Mouse (Mus musculus) T-helper 17 cell (primary cell): ENCODE data around the gene H2afv.
"Not testable (repeated sequence)": the region's sequence is repeated elsewhere in the genome, so short reads cannot be mapped to it uniquely, and the experiment has no call there.

Experiments used
- in situ Hi-C, 2 experiments: fragments of 300-600 bp; cut with MboI, MseI; formaldehyde crosslinking; loops; 1 replicate in 1 of 2; 2 replicates in 1 of 2; pipeline ENCODE4 v1.15.1; 2025; ENCODE audit warnings: high pct_unique_total_duplicates in 2 of 2

Gene H2afv

DNA sequence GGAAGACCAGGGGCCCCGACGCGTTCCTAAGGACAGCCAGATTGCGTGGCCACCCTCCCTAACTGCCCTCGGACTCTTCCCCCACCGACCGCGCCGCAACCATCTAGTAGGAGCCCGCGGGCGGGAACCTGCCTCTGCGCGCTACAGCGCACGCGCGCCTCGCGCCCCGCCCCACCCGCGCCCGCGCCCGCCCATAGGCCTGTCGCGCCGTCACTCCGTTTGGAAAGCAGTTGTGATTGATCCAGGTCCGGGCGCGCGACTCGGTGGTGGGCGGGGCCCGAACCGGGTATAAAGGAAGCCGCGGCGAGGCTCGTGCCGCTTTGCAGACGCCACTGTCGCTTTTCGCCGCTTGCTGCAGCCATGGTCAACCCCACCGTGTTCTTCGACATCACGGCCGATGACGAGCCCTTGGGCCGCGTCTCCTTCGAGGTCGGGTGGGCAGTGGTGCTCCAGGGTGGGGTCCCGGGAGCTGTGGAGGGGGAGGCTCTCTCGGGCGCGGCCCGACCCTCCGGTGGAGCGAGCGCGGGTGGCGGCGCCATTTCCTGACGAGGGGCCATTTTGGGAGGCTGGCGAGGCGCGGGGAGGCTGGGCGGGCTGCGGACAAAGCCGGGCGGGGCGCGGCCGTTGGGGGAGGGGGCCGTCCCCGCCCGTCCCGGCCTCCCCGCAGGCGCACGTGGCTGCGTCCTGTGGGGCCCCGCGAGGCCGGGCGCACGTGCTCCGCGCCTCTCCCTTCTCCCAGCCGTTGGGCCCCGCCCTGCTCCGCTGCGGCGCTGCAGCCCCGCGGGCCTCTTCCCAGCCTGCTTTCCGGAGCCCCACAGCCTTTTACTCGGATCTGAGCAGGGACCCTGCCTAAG, 28.5 kb downstream of the H2afv start:
- in situ Hi-C loops = no loop called here

DNA sequence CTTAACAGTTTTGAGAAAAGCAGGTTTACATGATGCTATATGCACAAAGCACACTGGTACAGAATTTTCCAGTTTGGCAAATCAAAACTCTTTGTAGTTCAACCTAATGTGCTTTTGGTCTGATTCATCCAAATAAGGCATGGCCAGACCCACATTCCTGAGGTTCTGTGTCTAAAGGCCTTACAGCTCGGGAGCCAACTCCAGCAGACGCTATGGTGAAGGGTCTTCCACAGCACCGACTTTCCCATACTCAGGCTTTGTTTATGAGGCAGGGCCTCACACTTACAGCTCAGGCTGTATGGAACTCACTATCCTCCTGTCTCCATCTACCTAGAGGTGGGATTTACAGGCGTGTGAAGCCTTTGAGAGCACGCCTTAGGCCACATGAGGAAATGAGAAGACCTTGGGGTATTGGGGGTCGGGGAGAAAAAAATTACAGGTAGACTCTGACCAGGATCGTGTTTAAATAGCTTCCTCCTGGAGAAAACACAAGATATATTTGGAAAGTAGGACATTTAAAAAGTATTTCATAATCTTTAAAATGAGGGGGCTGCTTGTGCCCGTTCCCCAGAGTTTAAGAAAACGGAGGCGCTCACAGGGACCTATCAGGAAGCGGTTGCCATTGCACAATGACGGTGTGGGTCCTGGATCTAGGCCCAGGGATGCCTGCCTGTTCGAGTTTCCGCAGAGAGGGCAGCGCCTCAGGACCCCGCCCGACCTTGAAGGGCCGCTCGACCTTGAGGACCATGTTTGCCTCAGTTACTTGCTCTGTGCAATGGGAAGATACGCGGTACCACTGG, 29.3 kb downstream of the H2afv start, which contains the start of gene Ppia:
Gene Ppia, plus strand, starts transcription at position 693 of the 800 bp plus-strand sequence.
- in situ Hi-C loops = no loop called here

DNA sequence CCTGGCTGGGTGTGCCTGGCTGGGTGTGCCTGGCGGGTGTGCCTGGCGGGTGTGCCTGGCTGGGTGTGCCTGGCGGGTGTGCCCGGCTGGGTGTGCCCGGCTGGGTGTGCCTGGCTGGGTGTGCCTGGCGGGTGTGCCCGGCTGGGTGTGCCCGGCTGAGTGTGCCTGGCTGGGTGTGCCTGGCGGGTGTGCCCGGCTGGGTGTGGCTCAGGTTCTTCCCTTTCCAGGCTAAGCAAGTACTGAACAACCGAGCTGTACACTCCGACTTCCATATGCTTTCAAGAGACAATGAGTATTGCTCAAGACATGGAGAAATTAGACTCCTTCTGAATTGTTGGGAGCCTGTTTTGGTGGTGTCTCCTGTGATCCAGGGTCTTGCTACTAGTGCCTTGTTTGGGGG, 31.0 kb downstream of the H2afv start:
- in situ Hi-C loops = no loop called here

DNA sequence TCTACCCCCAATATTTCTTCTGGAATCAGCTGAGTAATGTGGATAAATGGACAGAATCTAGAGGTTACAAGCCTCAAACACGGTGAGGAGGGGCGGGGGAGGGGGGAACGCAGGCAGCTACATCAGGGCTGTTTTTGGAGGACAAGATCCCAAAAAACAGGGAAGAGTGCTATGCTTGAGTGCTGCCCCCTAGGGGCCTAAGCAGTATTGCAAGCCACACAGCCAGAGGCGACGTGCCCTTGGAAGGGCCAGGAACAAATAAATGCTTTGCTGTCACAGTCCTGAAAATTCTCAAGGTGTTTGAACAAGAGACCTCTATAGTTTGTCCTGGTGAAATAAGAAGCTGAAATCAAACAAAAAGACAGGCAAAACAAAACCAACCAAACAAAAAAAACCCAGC, 32.6 kb downstream of the H2afv start:
- in situ Hi-C loops = no loop called here

DNA sequence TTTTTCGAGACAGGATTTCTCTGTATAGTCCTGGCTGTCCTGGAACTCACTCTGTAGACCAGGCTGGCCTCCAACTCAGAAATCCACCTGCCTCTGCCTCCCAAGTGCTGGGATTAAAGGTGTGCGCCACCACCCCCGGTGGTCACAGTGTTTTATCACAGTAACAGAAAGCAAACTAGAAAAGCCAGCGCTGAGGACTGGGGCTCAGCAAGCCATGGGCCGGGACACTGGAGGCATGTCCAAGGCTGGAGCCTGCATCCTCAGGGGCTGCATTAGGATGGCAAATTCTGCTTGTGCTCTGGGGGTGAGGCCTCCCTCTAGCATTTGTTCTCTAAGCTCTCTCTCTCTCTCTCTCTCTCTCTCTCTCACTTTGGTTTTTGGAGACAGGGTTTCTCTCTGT, 33.5 kb downstream of the H2afv start:
- in situ Hi-C loops = not testable (repeated sequence)

DNA sequence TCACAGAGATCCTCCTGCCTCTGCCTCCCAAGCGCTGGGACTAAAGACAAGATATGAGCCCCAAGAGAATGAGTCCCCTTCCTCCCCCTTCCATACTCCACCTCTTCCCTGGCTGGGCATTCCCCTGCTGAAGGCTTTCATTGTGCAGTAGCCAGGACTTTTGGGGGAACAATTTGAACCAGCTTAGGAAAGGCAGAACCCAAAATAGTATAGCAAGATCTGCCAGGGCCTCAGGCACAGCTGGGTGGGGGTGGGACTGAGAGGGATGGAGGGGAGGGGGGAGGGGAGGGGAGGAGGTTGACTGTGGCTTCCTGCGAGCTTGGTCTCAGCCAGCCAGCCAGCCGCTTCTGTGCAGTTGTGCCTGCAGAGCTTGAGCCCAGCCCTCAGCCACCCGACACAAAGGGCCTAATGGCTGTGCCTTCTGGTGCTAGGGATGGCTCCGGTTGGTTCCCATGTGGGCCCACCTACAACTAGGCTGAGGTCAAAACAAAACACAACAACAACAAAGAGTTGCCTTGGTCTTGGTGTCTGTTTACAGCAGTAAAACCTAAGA, 34.1 kb downstream of the H2afv start:
- in situ Hi-C loops = no loop called here

DNA sequence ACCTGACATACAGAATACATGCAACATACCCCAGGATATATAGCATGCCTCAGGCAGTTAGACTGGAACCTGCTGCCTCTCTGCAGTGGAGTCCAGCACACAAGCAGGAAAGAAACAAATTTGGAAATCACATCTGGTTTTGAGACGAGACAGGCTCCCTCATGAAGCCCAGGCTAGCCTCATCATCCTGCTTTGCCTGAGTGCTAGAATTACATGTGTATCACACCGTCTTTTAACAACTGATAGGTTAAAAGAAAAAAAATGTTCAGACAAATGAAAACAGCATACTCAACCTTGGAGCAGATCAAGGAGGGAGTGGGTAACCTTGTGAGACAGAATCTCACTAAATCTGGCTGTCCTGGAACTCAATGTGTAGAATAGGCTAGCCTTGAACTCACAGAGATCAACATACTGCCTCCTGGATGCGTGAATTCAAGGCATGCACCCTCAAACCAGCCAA, 37.1 kb downstream of the H2afv start:
- in situ Hi-C loops = no loop called here

DNA sequence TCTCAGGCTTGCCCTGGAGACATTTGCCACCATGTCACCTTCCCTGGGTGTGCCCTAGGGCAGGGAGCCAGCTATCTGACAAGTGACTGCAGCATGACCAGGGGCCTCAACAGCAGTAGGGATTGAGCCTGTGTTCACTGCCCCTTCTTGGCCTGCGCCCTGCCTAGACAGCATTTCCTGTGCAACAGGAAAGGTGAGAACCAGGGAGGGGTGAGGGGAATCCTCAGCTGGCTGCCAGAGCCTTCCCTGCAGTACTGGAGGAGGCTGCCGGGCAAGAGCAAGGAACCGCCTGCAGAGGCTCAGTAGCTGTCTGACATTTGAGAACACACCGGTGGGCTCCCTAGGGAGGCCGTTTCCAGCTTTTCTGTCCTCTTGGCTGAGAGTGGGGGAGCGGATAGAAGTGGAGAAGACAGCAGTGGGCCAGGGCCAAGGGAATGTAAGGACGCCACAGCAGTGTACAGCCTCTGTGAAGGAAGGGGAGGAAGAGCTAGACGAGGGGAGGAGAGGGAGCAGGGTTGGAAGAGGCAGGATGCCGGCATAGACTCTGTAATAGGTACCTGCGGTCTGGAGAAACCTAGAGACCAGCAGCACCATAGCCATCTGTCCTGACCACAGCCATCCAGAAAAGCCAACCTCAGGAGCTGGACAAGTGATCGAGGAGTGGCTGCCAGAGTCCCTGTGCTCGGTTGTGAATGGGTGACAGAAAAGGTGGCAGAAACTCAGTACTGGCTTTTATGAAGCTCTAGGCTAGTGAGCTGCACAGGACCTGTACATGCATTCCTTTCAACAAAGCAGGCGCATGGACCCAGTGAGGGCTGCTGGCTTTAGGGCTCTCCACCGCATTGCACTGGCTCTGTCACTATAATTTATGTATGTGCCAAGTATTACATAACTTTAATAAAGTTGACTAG, 37.7 kb downstream of the H2afv start:
- in situ Hi-C loops = no loop called here

DNA sequence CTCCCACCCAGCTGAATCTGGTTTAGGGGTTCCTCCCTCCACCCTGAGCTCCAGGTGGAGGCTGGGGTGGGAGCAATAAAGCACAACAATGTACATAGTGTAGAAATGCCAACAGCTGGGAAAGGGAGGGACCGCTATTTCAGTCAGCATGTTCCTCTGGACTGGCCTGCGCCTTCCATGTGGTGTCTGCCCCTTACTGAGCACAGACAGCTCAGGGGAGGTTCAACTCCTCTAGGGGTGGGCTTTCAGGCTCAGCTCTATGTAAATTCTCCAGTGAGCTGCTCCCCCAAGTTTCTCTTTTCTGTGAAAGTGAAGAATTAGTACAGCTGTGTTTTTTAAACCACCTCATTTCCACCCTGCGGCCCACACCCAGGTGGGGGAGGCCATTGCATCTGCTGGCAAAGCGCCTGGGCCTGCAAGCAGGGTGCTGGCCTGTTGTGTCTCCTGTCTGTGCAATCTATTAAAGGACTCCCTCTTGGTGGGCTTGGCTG, 38.6 kb downstream of the H2afv start:
- in situ Hi-C loops = no loop called here

DNA sequence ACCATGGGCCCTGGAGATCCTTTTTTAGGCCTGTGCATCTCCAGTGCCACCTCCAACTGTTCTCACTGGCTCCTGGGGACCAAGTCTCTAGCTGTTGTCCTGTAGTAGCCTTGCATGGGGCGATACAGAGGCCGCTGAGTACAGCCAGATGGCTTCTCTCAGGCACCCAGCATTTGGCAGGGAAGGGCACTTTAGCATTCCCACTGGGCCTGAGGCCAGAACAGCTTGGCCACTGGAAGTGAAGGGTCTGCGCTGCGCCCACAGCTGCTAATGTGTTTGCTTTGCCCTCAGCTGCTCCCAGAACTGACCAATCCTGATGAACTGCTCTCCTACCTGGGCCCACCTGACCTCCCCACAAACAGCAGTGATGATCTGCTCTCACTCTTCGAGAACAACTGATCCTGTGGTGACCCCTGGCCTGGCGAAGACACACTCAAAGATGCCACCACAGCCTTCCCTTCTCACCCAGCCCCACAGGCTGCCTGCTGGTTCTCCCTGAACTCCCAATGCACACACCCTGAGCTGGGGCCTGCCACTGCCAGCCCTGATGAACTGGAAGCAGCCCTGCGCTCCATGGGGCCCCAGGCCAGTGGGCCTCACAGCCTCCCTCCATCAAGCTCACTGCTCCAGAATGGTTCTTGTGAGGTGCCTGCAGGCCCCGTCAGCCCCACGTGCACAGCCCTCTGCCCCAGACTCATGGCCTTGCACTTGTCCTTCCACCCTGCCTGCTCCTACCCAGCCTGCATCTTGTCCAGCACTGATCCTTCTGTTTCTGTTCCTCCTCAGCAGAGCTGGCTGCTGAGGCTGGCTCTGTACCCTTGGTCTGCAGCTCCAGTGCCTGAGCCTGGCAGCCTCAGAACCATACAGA, 39.3 kb downstream of the H2afv start:
- in situ Hi-C loops = no loop called here

DNA sequence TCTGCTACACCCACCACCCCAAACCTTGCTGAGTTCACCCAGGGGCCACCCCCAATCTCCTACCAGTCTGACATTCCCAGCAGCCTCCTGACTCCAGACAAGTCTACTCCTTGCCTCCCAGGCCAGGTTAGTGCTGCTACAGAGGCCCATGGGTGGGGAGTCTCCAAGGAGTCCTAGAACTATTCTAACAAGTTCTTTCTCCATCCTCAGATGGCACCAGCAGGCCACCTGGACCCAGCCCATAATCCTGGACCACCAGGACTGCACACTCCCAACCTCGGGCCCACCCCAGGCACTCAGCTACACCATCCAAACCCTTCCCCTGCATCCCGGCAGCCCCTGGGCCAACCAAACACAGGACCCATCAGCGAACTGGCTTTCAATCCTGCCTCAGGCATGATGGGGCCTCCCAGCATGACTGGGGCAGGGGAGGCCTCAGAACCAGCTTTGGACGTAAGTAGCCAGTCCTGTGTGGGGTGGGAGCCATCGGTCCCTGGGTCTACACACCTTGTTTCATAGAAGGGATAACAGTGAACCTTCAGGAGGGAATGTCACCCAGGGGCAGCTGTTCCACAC, 40.3 kb downstream of the H2afv start:
- in situ Hi-C loops = no loop called here

DNA sequence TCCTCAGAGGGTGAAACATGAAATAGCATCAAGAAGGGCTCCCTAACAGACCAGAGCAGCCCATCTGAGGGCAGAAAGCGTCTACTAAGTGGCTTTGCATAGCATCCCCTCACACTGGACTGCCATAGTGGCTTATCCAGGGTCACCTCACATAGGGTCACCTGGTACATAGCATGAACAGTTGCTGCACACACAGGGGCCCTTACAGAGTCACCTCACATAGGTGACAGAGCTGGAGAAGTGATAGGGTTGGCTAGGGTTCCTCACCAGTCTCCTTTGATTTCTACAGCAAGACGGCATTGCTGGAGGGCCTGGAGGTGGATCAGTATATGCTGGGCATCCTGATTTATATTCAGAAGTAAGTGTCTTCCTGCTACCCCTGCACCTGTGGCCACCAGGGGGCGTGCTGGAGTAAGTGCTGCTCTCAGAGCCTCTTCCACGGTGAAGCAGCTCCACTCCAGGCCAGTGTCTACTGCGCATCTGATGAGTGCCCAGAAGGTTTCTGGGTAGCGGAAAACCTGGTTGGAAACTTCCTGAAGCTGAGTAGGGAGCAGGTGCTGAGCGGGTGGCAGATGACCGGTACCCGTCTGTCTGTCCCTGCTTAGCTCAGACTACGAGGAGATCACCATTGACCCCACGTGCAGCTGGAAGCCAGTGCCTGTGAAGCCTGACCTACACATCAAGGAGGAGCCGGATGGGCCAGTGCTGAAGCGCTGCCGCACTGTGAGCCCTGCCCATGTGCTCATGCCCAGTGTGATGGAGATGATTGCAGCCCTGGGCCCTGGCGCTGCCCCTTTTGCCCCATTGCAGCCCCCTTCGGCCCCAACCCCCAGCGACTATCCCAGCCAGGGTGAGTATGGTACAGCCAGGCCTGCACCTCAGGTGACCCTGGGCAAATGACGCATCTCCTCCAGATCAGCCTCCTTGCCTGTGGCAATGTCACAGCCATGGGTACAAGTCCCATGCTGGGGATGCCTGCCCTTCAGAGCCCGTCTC, 41.4 kb downstream of the H2afv start:
- in situ Hi-C loops = no loop called here

DNA sequence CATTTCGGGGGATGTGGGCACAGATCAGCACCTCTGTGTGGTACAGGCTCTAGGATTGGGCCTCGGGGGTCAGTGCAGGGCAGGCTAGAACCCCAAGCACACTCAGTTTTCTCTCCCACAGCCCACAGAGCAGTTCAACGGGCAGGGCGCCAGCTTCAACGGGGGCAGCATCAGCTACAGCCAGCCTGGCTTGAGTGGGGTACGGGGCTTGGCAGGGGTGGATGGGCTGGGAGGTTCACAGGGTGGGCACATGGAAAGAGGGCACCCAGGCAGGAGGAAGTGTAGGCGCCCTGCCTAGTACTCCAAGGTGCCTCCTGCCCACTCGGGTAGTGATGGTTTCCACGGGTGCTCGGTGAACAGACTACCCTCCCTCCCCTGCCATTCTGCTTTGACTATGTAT, 46.1 kb downstream of the H2afv start:
- in situ Hi-C loops = no loop called here

DNA sequence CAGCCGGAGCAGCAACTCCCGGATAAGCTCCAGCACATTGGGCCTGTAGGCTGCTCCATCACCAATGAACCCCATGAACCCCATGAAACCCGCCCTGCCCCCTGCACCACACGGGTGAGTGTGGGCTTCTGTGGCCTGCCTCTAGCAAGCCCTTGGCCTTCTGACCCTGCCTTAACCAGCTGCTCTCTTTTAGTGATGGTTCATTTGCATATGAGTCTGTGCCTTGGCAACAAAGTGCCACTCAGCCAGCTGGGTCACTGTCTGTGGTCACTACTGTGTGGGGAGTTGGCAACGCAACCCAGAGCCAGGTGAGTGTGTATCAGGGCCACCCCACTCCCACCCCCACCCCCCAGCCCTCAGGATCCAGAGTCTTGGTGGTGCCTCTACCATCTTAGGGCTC, 48.7 kb downstream of the H2afv start:
- in situ Hi-C loops = no loop called here

DNA sequence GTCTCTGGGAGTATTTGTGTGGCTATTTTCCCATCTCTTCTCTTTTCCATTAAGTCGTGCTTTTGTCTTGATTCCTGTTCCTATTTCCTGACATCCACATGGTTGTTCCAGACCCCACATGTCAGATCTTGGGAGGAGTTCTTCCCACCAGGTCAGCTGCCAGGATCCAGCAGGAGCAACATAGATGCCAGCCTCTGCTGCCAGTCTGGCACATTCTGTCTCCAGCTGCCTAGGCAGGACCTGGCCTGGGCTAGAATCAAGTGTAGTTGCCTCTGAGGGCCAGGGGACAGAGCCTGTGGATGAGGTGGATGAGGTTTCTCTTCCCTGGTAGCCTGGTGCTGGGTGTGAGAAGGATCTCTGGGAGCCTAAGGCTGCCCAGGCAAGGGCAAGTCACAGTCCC, 50.4 kb downstream of the H2afv start:
- in situ Hi-C loops = no loop called here

DNA sequence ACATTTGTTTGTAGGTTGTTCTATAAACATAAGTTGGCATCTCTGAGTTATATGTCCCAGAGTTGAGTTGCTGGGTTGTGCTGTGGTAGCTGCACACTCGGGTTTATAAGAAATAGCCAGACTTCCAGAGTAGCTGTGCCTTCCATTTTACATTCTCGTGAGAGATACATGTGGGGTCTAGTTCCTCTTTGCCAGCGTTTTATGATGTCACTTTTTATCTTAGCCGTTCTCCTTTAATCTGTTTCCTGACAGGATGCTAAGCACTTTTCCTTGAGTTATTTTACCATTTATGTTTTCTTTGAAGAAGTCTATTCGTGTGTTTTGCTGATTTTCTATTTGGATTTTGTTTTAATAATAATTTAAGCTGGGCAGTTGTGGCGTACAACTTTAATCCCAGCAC, 51.4 kb downstream of the H2afv start:
- in situ Hi-C loops = no loop called here

DNA sequence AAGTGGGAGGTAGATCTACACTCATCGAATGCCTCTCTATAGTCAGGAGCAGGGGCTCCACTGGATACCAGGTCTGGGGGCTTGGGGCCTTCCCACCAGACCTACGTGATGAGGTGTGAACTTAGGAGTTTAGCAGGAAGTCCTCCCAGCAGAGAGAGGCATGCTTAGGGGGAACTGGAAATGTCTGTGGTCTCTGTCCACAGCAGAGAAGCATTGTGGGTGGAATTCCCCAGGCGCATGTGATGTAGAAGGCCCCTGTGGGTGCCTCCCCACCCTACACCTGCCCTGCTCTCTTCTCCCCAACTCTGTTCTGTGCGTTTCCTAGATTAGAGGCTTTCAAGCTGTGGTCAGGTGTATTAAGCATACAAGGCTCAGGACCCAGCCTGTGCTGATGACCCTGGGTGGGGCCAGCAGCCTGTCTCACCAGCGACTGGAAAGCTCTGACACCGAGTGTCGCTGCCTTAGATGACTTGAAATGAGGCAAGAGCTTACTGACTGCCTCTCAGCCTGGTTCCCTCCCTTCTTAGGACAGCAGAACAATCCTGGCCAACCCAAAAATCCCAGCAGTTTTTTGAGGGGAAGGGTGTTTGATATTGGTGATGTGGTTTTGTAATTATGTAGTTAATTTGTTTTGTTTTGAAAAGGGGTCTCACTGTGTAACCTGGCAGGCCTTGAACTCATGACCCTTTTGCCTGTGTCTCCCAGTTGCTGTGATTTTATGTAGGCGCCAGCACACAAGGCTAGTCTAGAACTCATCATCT, 52.5 kb downstream of the H2afv start:
- in situ Hi-C loops = no loop called here
